Mouse (Mus musculus) heart, postnatal 0 days (tissue): Measurements from ENCODE around the gene Rab31.

Experiments
- CTCF ChIP-seq: IDR thresholded peaks from 2 replicates; pipeline ENCODE4 v1.5.1; 2016; ENCODE audit warnings: antibody characterized with exemption, control low read depth, low read depth
- EP300 ChIP-seq: IDR thresholded peaks from 2 replicates; pipeline ENCODE4 v1.6.1; 2016; ENCODE audit warnings: antibody characterized with exemption, low read depth

GRCm38 (mm10) chr17:65656731-65657130 lies 115.8 kb downstream of the Rab31 start:
- TF ChIP-seq CTCF (no peak), EP300 (no peak)
